Mouse (Mus musculus): ENCODE data around the gene Frem1. TPM values are rescaled to one million over a fixed set of nuclear protein-coding genes. Genes with fewer than 3 reads are reported as not detected.

Gene Frem1
- polyA plus RNA-seq, 1 experiment from 2014 or later, result 25.7 TPM

DNA sequence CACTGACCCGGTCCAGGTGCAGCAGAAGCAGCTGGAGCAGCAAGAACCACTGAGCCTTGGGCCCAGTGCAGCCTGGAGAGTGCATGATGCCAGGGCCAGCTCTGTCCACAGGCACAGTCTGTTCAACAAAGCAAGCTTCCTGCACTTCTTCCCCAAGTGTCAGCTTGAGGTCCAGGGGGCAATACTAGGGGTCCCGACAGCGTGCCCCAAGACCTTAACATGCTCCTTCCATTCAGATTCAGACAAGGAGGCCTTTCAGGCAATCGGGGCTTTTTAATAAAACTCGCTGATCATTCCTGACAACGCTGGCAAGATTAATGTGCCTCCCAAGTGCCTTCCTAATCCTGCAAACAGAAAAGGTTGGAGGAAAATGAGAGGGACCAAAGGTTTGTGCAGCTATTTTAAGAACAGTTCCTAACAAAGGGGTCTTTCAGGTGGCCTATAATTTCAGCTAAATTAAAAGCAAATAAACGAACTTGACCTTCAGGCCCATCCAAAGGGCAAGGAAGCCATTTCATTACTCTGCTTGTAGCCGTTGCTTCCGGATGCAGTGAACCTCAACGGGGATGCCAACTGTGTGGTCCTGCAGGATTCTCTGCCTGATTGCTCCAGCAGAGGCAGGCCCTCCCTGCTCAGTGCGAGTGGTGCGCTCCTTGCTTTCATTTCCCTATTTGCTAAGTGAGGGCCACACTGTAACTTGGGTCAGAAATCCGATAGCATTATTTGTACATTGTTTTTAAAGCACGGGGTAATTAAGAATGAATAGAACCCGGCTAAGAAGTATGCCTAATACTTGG lies 31.2 kb downstream of the Frem1 start:
- Histone ChIP-seq H3K27ac (peak overlapping the region; percentile 63; the same call in 1 of the 2 replicates), H3K36me3 (no peaks in the 10 kb centered on the region), H3K4me1 (peaks cover 14% of the 10 kb centered on the region), H3K9ac (no peak overlapping the region), H3K4me3 (no peak overlapping the region), H3K27me3 (no peaks in the 10 kb centered on the region), H3K9me3 (no peaks in the 10 kb centered on the region), H3K4me2 (replicated peaks) (no peak overlapping the region)
- 20% methylated on average over 15 of the region's 15 CpGs for WGBS
- ATAC-seq (ENCODE audit: insufficient number of reproducible peaks, insufficient read depth, low FRiP score, low TSS enrichment), result 0 out of 2 replicates have a peak, but pooled peaks have one; percentile 69

DNA sequence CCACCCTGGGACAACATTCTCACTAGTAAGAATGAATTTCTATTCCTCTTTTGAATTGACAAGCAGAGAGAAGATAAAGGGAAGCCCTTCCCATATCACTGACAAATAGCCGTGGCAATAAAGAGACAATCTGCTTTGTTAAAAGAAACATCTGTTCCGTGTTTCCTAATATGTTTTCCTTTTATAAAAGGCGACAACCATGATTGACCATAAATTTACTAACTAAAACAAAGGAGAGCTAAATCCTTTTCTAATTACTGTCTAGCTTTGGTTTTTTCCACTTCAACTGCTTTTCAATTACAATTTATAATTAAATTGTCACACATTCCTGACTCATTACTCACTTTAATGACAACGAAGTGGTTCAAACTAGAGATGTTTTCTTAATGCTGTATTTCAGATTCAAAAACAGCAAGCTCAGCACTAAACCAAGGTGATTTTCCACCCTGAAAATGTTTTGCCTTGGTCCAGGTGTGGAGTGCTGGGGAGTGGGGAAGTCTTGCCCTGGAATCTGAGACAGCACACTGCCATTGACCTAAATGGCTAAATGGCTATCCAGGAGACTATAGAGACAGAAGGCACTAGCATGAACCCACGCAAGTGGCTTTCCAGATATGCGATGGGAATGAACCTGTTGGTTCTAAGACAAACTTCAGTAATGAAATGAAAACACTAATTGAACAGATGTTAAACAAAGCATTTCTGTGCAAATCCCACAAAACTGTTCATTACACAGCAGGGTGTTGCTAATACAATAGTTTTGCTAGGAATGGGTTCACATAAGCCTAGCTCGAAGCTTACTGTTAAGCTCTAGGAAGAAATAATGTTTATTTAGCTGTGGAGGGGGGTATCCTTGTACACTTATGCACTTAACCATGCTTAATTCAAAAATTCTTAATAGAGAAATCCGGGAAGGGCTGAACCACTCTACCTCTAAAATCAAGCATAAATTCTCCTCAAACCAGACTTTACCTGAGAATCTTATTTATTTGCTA lies 33.7 kb downstream of the Frem1 start:
- WGBS, result 50% methylated on average over 8 of the region's 8 CpGs
- Histone ChIP-seq H3K4me3 (no peak overlapping the region), H3K27me3 (no peaks in the 10 kb centered on the region), H3K4me2 (replicated peaks) (no peak overlapping the region), H3K4me1 (peaks cover 14% of the 10 kb centered on the region), H3K9me3 (no peaks in the 10 kb centered on the region), H3K9ac (no peak overlapping the region), H3K36me3 (peaks cover 9% of the 10 kb centered on the region), H3K27ac (no peak overlapping the region)
- ATAC-seq (ENCODE audit: insufficient number of reproducible peaks, insufficient read depth, low FRiP score, low TSS enrichment), result no peak

DNA sequence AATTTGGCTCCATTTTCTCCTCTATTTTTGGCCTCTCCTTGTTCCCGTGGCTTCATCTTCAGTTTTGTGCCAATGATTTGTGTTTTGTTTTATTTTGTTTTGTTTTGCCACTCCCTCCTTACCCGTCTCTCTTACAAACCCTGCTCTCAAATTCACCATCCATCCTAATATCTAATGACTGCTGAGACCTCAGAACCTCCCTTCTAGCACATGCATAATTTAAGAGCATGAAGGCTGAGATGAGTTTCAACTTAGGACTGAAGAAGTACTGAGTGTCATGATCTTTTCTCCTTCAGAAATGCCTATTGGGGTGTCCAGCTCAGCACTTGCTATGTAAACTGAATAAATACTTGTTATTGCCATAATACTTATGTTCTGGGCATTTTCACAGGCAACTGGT lies 37.6 kb downstream of the Frem1 start:
- no peak for ATAC-seq (ENCODE audit: insufficient number of reproducible peaks, insufficient read depth, low FRiP score, low TSS enrichment)
- Histone ChIP-seq H3K36me3 (peaks cover 25% of the 10 kb centered on the region), H3K9me3 (no peaks in the 10 kb centered on the region), H3K4me1 (peaks cover 7% of the 10 kb centered on the region), H3K4me3 (no peak overlapping the region), H3K4me2 (replicated peaks) (no peak overlapping the region), H3K27me3 (no peaks in the 10 kb centered on the region), H3K27ac (no peak overlapping the region), H3K9ac (no peak overlapping the region)
- 85% methylated on average over 2 of the region's 2 CpGs for WGBS

DNA sequence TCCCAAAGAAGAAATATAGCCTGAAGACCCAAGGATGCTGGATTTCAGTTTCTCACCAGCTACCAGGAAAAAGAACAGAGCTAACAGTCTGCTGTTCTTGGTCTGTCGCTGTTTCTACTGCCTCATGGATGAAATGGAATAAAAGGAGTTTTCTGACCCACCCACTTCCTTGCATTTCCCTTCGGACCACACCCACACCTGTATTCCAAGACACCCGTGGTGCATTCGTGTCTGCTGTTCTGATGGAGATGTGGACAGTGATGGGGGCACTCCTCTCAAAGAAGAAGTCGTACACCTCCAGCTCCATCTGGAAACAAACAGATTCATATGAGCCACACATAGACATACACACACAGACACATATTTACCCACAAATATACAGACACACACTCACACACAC lies 48.1 kb downstream of the Frem1 start:
- H3K4me1 ChIP-seq, result no peaks in the 10 kb centered on the region
- peaks cover 60% of the 10 kb centered on the region for H3K36me3 ChIP-seq

DNA sequence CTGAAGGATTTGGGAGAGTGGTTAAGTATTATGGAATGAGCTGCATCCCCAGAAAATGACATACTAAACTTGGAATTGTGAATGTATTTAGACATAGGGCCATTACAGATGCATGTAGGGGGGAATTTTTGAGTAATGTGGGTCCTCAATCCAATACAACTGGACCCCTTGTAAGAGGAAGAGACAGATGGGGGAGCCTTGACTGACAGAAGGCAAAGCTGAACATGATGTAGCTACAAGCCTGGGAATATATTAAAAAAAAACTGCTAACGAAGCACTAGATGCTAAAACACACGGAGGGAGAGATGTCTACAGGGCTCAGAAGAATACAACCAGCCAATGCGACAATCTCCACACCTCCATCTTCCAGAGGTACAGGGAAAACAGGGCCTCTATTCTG lies 60.1 kb downstream of the Frem1 start:
- WGBS, result 96% methylated on average over 3 of the region's 3 CpGs
- H3K9ac ChIP-seq, result no peak overlapping the region
- no peak overlapping the region for H3K4me3 ChIP-seq
- no peak overlapping the region for H3K27ac ChIP-seq
- ATAC-seq (ENCODE audit: insufficient number of reproducible peaks, insufficient read depth, low FRiP score, low TSS enrichment), result no peak
- H3K4me1 ChIP-seq, result no peaks in the 10 kb centered on the region
- H3K27me3 ChIP-seq, result no peaks in the 10 kb centered on the region
- H3K36me3 ChIP-seq, result peaks cover 23% of the 10 kb centered on the region
- no peak overlapping the region for H3K4me2 ChIP-seq (replicated peaks)
- H3K9me3 ChIP-seq, result no peaks in the 10 kb centered on the region

More for the DNA sequence above, 48.1 kb downstream of the Frem1 start:
- H3K27ac ChIP-seq, result no peak overlapping the region
- H3K4me2 ChIP-seq (replicated peaks), result no peak overlapping the region
- no peaks in the 10 kb centered on the region for H3K27me3 ChIP-seq
- no peaks in the 10 kb centered on the region for H3K9me3 ChIP-seq
- WGBS, result 87% methylated on average over 5 of the region's 5 CpGs
- H3K9ac ChIP-seq, result no peak overlapping the region
- H3K4me3 ChIP-seq, result no peak overlapping the region
- no peak for ATAC-seq (ENCODE audit: insufficient number of reproducible peaks, insufficient read depth, low FRiP score, low TSS enrichment)

DNA sequence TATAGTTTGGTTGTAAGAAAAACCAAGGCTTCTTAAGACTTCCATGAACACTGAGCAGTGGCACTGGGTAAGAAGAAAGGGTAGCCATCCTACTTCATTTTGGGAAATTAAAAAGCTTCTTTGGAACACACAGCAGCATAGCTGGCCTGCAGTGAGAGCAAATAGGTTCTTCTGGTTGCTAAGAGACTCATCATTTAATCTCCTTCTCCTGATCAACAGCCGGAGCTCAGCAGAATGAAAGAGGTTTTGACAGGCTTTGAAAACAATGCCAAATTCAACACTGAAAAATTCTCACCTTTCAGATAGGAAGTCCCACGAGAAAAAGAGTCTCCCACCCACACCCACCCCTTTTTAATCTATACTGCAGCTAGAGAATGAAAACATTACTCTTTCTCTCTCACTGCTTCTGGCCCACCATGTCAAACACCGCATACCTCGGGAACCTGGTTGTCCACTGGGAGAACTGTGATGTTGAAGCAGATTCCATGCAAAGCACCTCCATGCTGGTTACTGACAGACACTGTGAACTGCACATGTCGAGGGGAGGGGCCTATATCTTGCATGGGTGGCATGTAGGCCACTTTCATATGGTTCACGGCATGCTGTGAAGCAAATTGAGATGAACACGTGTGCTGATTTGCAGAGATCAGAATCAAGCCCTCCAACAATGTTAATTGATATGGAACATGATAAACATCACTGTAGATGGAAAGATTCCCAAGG lies 61.0 kb downstream of the Frem1 start:
- no peaks in the 10 kb centered on the region for H3K9me3 ChIP-seq
- no peak for ATAC-seq (ENCODE audit: insufficient number of reproducible peaks, insufficient read depth, low FRiP score, low TSS enrichment)
- H3K4me1 ChIP-seq, result no peaks in the 10 kb centered on the region
- H3K27me3 ChIP-seq, result no peaks in the 10 kb centered on the region
- peaks cover 23% of the 10 kb centered on the region for H3K36me3 ChIP-seq
- 78% methylated on average over 7 of the region's 7 CpGs for WGBS
- no peak overlapping the region for H3K4me2 ChIP-seq (replicated peaks)
- H3K4me3 ChIP-seq, result no peak overlapping the region
- no peak overlapping the region for H3K9ac ChIP-seq
- no peak overlapping the region for H3K27ac ChIP-seq

DNA sequence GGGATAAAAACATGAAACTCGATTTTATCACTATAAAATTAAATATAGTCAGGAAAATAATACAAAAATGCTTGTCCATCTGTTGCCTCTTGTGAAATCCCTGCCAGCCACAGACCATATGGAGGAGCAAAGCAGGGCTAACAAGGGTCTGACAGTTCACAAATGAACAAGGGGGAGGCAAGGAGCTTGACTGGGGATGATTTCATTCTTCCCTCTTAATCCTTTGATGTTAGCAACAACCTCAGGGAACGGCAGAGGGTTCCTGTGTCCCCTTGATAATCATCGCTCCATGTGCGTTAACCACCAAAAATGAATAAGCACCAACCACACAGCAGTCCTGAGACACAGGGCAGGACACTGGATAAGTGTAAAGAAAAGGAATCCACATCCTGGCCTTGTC lies 79.8 kb downstream of the Frem1 start:
- H3K4me3 ChIP-seq, result no peak overlapping the region
- H3K9me3 ChIP-seq, result no peaks in the 10 kb centered on the region
- 78% methylated on average over 4 of the region's 4 CpGs for WGBS
- H3K27ac ChIP-seq, result no peak overlapping the region
- no peak overlapping the region for H3K4me2 ChIP-seq (replicated peaks)
- no peaks in the 10 kb centered on the region for H3K27me3 ChIP-seq
- no peak overlapping the region for H3K9ac ChIP-seq
- no peak for ATAC-seq (ENCODE audit: insufficient number of reproducible peaks, insufficient read depth, low FRiP score, low TSS enrichment)
- H3K36me3 ChIP-seq, result peaks cover 14% of the 10 kb centered on the region; the same call in 1 of the 2 replicates
- no peaks in the 10 kb centered on the region for H3K4me1 ChIP-seq

DNA sequence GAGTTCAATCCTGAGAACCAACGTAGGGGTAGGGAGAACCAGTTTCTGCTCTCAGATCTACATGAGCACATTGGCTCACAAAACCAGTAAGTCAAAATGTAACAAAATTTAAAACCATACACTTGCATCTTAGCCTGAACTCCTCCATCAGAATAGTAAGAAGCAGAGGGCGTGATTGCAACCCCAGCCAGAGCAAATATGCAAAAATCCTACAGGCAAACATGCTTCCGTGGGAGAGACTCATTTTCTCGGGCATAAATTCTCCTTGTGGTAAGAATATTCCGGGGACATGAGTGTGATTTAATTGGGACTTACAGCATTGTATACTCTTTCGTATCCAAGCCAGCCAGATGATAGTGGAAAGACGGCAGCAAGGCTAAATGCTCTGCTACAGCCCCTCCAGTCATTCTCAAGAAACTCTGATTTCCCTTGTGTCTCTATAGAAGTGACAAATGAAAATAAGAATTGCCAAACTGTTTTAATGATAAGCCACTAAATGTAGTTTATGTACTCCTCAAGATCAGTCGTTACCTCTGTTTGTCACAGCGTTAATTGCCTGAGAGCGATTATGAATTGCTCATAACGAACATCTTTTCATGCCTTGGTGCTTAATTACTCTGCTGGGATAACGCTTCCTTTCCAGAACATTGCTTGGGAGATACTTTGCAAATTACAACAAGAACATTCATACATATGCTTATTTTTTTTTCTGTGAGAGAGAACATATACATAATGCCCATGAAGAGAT lies 81.1 kb downstream of the Frem1 start:
- no peak overlapping the region for H3K4me3 ChIP-seq

DNA sequence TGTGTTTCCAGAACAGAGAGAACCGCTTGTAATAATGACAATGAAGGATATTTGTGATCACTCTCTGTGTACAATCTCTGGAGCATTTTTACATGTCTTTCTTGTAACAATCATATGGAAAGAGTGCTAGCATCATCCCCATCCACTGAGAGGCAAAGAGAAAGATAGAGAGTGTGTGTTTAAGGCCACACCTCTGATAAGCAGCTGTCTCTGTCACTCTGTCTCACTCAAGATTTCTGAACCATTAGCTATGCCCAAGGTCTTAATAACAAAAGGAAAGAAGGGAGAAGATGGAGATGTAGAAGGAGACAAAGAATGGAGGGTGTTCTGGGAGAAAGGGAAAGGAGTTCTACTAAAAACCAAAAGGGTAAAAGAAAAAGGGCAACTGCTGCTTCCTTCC lies 91.1 kb downstream of the Frem1 start:
- ATAC-seq (ENCODE audit: insufficient number of reproducible peaks, insufficient read depth, low FRiP score, low TSS enrichment), result no peak
- peaks cover 37% of the 10 kb centered on the region for H3K36me3 ChIP-seq
- H3K9me3 ChIP-seq, result no peaks in the 10 kb centered on the region
- H3K9ac ChIP-seq, result no peak overlapping the region
- H3K4me1 ChIP-seq, result no peaks in the 10 kb centered on the region
- WGBS, result 87% methylated on average over 1 of the region's 1 CpGs
- no peaks in the 10 kb centered on the region for H3K27me3 ChIP-seq
- H3K4me2 ChIP-seq (replicated peaks), result no peak overlapping the region
- no peak overlapping the region for H3K4me3 ChIP-seq
- no peak overlapping the region for H3K27ac ChIP-seq

More for the DNA sequence above, 81.1 kb downstream of the Frem1 start:
- ATAC-seq (ENCODE audit: insufficient number of reproducible peaks, insufficient read depth, low FRiP score, low TSS enrichment), result no peak
- no peak overlapping the region for H3K9ac ChIP-seq
- H3K27ac ChIP-seq, result no peak overlapping the region
- H3K27me3 ChIP-seq, result no peaks in the 10 kb centered on the region
- H3K36me3 ChIP-seq, result peaks cover 21% of the 10 kb centered on the region; the same call in 1 of the 2 replicates
- WGBS, result 91% methylated on average over 12 of the region's 12 CpGs
- H3K9me3 ChIP-seq, result no peaks in the 10 kb centered on the region
- no peak overlapping the region for H3K4me2 ChIP-seq (replicated peaks)
- no peaks in the 10 kb centered on the region for H3K4me1 ChIP-seq

DNA sequence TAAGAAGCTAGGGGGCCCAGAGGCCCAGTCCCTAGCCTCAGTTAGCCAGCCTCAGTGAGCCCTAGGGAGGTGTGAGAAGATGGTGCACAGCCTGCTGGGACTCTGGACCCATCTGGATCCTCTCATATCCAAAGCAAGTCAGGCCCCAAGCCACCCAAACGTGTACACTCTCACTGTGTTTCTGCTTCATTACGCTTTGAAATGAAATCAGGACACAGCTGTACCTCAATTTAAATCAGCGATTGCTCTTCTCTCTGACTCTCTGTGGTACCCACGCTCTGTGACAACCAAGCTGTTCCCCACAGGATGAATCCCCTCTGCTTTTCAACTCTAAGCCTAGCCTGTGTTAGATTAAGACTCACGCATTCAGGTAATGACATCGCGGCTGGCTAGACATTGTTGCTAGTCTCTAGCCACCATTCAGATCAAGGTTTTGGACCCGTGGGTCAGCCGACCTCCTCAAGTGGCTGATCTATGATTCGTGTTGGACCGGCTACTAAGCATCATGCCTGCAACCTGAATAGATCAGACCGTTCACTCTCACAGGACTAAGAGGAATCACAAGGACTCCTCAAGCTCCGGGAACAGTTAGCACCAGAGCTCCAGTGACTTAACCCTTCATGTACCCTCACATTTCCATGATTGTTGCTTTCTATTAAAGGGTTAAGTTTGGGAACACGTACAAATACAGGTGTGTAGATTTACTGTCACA lies 94.2 kb downstream of the Frem1 start:
- Histone ChIP-seq H3K4me2 (replicated peaks) (no peak overlapping the region), H3K4me3 (no peak overlapping the region), H3K9me3 (no peaks in the 10 kb centered on the region), H3K27me3 (no peaks in the 10 kb centered on the region), H3K4me1 (no peaks in the 10 kb centered on the region), H3K9ac (no peak overlapping the region), H3K27ac (no peak overlapping the region), H3K36me3 (peaks cover 44% of the 10 kb centered on the region)
- WGBS, result 76% methylated on average over 14 of the region's 14 CpGs
- no peak for ATAC-seq (ENCODE audit: insufficient number of reproducible peaks, insufficient read depth, low FRiP score, low TSS enrichment)

Data from embryonic facial prominence, embryonic 12.5 days (tissue).